Mouse (Mus musculus): ENCODE data around the gene Lrrc20. TPM values are rescaled to one million over a fixed set of nuclear protein-coding genes. Genes with fewer than 3 reads are reported as not detected.

Lrrc20 gene
- polyA plus RNA-seq, 2 experiments from 2014 or later = 5.8 to 9.1 TPM

Other genes with a start within 250 kb of the Lrrc20 start
- under 1 TPM in 1 of 2 experiments, not detected in 1; 0.11 TPM for gene Adamts14, start 202.4 kb upstream of the Lrrc20 start, polyA plus RNA-seq (2017; shearing (Covaris generic))
- gene Prf1, start 178.0 kb upstream of the Lrrc20 start, polyA plus RNA-seq (2017; shearing (Covaris generic)) = 10 to 100 TPM in 1 of 2 experiments, 1 to 10 TPM in 1; 6.8 to 14.3 TPM
- gene Pald1, start 92.3 kb upstream of the Lrrc20 start, polyA plus RNA-seq (2017; shearing (Covaris generic)) = not detected
- gene Nodal, start 57.8 kb upstream of the Lrrc20 start, polyA plus RNA-seq (2017; shearing (Covaris generic)) = not detected
- gene Eif4ebp2, start 23.1 kb upstream of the Lrrc20 start, polyA plus RNA-seq (2017; shearing (Covaris generic)) = 10 to 100 TPM; 26.8 to 33.6 TPM
- gene Npffr1, start 119.7 kb downstream of the Lrrc20 start, polyA plus RNA-seq (2017; shearing (Covaris generic)) = not detected
- gene Ppa1, start 172.8 kb downstream of the Lrrc20 start, polyA plus RNA-seq (2017; shearing (Covaris generic)) = 10 to 100 TPM; 64.5 to 77.4 TPM
- 10 to 100 TPM; 88.4 to 94.6 TPM for gene Sar1a, start 204.5 kb downstream of the Lrrc20 start, polyA plus RNA-seq (2017; shearing (Covaris generic))
- gene Tysnd1, start 219.7 kb downstream of the Lrrc20 start, polyA plus RNA-seq (2017; shearing (Covaris generic)) = 1 to 10 TPM; 1.9 to 4.0 TPM
- gene Aifm2, start 239.5 kb downstream of the Lrrc20 start, polyA plus RNA-seq (2017; shearing (Covaris generic)) = 1 to 10 TPM; 1.9 to 5.0 TPM

All from CD4-positive, CD25-positive, alpha-beta regulatory T cell, adult 4 months (primary cell).